Mouse (Mus musculus): ENCODE results near the gene Trank1. TPM values are rescaled to one million over a fixed set of nuclear protein-coding genes. Genes with fewer than 3 reads are reported as not detected.

The Trank1 gene
- polyA plus RNA-seq, 1 experiment: 0.02 TPM

Other genes with a start within 250 kb of the Trank1 start
- gene Lrrfip2, start 194.1 kb upstream of the Trank1 start, polyA plus RNA-seq (2012; rRNA removed): 12.7 and 16.4 TPM in 2 replicates
- 10.5 and 17.2 TPM in 2 replicates for gene Mlh1, start 39.9 kb upstream of the Trank1 start, polyA plus RNA-seq (2012; rRNA removed)
- 5.3 and 7.0 TPM in 2 replicates for gene Epm2aip1, start 39.8 kb upstream of the Trank1 start, polyA plus RNA-seq (2012; rRNA removed)
- 1.0 and 1.3 TPM in 2 replicates for gene Dclk3, start 127.3 kb downstream of the Trank1 start, polyA plus RNA-seq (2012; rRNA removed)

Data from large intestine, adult 2 months (tissue).